Mouse (Mus musculus): ENCODE data around the gene Abhd14a. TPM values are rescaled to one million over a fixed set of nuclear protein-coding genes. Genes with fewer than 3 reads are reported as not detected.
A peak's percentile ranks its signal among the peaks of the same experiment; 100 is the strongest.

The Abhd14a gene
- polyA plus RNA-seq, 1 experiment from 2014 or later: 34.5 TPM

GRCm38 (mm10) chr9:106457163-106457559, 9.7 kb upstream of the Abhd14a start:
- H3K27ac ChIP-seq (ENCODE audit: low read depth, low read length): peak overlapping the region; percentile 97
- ATAC-seq (ENCODE audit: low FRiP score) (no peak), DNase-seq (ENCODE audit: low spot score, missing footprints) (peak; percentile 95)
- 40% methylated on average over 9 of the region's 9 CpGs for WGBS
- H3K27me3 ChIP-seq (ENCODE audit: control insufficient read depth, insufficient read depth, low read length): no peaks in the 10 kb centered on the region
- H3K9ac ChIP-seq (ENCODE audit: low read length): peak overlapping the region; percentile 97
- peaks cover 63% of the 10 kb centered on the region for H3K4me1 ChIP-seq (ENCODE audit: control insufficient read depth, insufficient read depth, low read length)
- H3K4me2 ChIP-seq: peak overlapping the region; percentile 78
- peaks cover 13% of the 10 kb centered on the region for H3K36me3 ChIP-seq (ENCODE audit: control insufficient read depth, insufficient read depth, low read length)
- H3K4me3 ChIP-seq (ENCODE audit: low read depth, low read length): peak overlapping the region; percentile 88
- H3K9me3 ChIP-seq (ENCODE audit: control insufficient read depth, low read length): no peaks in the 10 kb centered on the region

GRCm38 (mm10) chr9:106456325-106457162, 9.1 kb upstream of the Abhd14a start:
- Histone ChIP-seq H3K36me3 (ENCODE audit: control insufficient read depth, insufficient read depth, low read length) (peaks cover 8% of the 10 kb centered on the region), H3K4me2 (peak overlapping the region; percentile 78), H3K27me3 (ENCODE audit: control insufficient read depth, insufficient read depth, low read length) (no peaks in the 10 kb centered on the region), H3K9ac (ENCODE audit: low read length) (peak overlapping the region; percentile 97), H3K4me3 (ENCODE audit: low read depth, low read length) (peak overlapping the region; percentile 88), H3K4me1 (ENCODE audit: control insufficient read depth, insufficient read depth, low read length) (peaks cover 66% of the 10 kb centered on the region), H3K9me3 (ENCODE audit: control insufficient read depth, low read length) (no peaks in the 10 kb centered on the region), H3K27ac (ENCODE audit: low read depth, low read length) (peak overlapping the region; percentile 97)
- 25% methylated on average over 15 of the region's 15 CpGs for WGBS
- no peak for DNase-seq (ENCODE audit: low spot score, missing footprints)
- ATAC-seq (ENCODE audit: low FRiP score): peak; percentile 26

GRCm38 (mm10) chr9:106454888-106455681, 7.6 kb upstream of the Abhd14a start:
- H3K27me3 ChIP-seq (ENCODE audit: control insufficient read depth, insufficient read depth, low read length): no peaks in the 10 kb centered on the region

GRCm38 (mm10) chr9:106454071-106454761, 6.7 kb upstream of the Abhd14a start:
- H3K4me3 ChIP-seq (ENCODE audit: low read depth, low read length): peak overlapping the region; percentile 88
- H3K9me3 ChIP-seq (ENCODE audit: control insufficient read depth, low read length): no peaks in the 10 kb centered on the region
- ATAC-seq (ENCODE audit: low FRiP score) (no peak), DNase-seq (ENCODE audit: low spot score, missing footprints) (peak; percentile 95)
- peak overlapping the region; percentile 78 for H3K4me2 ChIP-seq
- H3K27me3 ChIP-seq (ENCODE audit: control insufficient read depth, insufficient read depth, low read length): no peaks in the 10 kb centered on the region
- under 1% methylated on average over 19 of the region's 20 CpGs for WGBS
- peak overlapping the region; percentile 97 for H3K27ac ChIP-seq (ENCODE audit: low read depth, low read length)
- H3K9ac ChIP-seq (ENCODE audit: low read length): peak overlapping the region; percentile 97
- H3K36me3 ChIP-seq (ENCODE audit: control insufficient read depth, insufficient read depth, low read length): no peaks in the 10 kb centered on the region; the same call in 1 of the 2 replicates
- peaks cover 65% of the 10 kb centered on the region for H3K4me1 ChIP-seq (ENCODE audit: control insufficient read depth, insufficient read depth, low read length)

More at GRCm38 (mm10) chr9:106454888-106455681, 7.6 kb upstream of the Abhd14a start:
- ATAC-seq (ENCODE audit: low FRiP score) (peak; percentile 22), DNase-seq (ENCODE audit: low spot score, missing footprints) (peak; percentile 97)
- Histone ChIP-seq H3K9me3 (ENCODE audit: control insufficient read depth, low read length) (no peaks in the 10 kb centered on the region), H3K9ac (ENCODE audit: low read length) (peak overlapping the region; percentile 97), H3K4me3 (ENCODE audit: low read depth, low read length) (peak overlapping the region; percentile 88), H3K4me2 (peak overlapping the region; percentile 78), H3K4me1 (ENCODE audit: control insufficient read depth, insufficient read depth, low read length) (peaks cover 71% of the 10 kb centered on the region), H3K27ac (ENCODE audit: low read depth, low read length) (peak overlapping the region; percentile 97), H3K36me3 (ENCODE audit: control insufficient read depth, insufficient read depth, low read length) (peaks cover 2% of the 10 kb centered on the region)
- under 1% methylated on average over 17 of the region's 17 CpGs for WGBS

GRCm38 (mm10) chr9:106453271-106454070, 6.0 kb upstream of the Abhd14a start, which contains the start of gene Pcbp4:
Gene Pcbp4 (plus strand): TSS chr9:106453291.
- peak; percentile 76 for ATAC-seq (ENCODE audit: low FRiP score)
- WGBS: under 1% methylated on average over 37 of the region's 74 CpGs
- H3K27ac ChIP-seq (ENCODE audit: low read depth, low read length): peak within 1 kb of the TSS; percentile 97
- H3K4me2 ChIP-seq: peak within 1 kb of the TSS; percentile 78
- no peaks in the 10 kb centered on the region for H3K9me3 ChIP-seq (ENCODE audit: control insufficient read depth, low read length)
- H3K4me3 ChIP-seq (ENCODE audit: low read depth, low read length): peak within 1 kb of the TSS; percentile 88
- H3K9ac ChIP-seq (ENCODE audit: low read length): peak within 1 kb of the TSS; percentile 97
- no peaks in the 10 kb centered on the region; the same call in 1 of the 2 replicates for H3K36me3 ChIP-seq (ENCODE audit: control insufficient read depth, insufficient read depth, low read length)
- peaks cover 64% of the 10 kb centered on the region for H3K4me1 ChIP-seq (ENCODE audit: control insufficient read depth, insufficient read depth, low read length)
- no peaks in the 10 kb centered on the region for H3K27me3 ChIP-seq (ENCODE audit: control insufficient read depth, insufficient read depth, low read length)
- DNase-seq (ENCODE audit: low spot score, missing footprints): peak; percentile 97

GRCm38 (mm10) chr9:106452821-106453220, 5.3 kb upstream of the Abhd14a start:
- H3K4me1 ChIP-seq (ENCODE audit: control insufficient read depth, insufficient read depth, low read length): peaks cover 64% of the 10 kb centered on the region
- 2% methylated on average over 7 of the region's 7 CpGs for WGBS
- peak; percentile 93 for DNase-seq (ENCODE audit: low spot score, missing footprints)
- H3K27ac ChIP-seq (ENCODE audit: low read depth, low read length): peak overlapping the region; percentile 97
- H3K36me3 ChIP-seq (ENCODE audit: control insufficient read depth, insufficient read depth, low read length): no peaks in the 10 kb centered on the region
- H3K27me3 ChIP-seq (ENCODE audit: control insufficient read depth, insufficient read depth, low read length): no peaks in the 10 kb centered on the region
- peak overlapping the region; percentile 88 for H3K4me3 ChIP-seq (ENCODE audit: low read depth, low read length)
- H3K4me2 ChIP-seq: peak overlapping the region; percentile 78
- H3K9ac ChIP-seq (ENCODE audit: low read length): peak overlapping the region; percentile 97
- peak; percentile 10 for ATAC-seq (ENCODE audit: low FRiP score)
- no peaks in the 10 kb centered on the region for H3K9me3 ChIP-seq (ENCODE audit: control insufficient read depth, low read length)

GRCm38 (mm10) chr9:106452351-106452750, 4.9 kb upstream of the Abhd14a start:
- peaks cover 62% of the 10 kb centered on the region for H3K4me1 ChIP-seq (ENCODE audit: control insufficient read depth, insufficient read depth, low read length)
- 14% methylated on average over 6 of the region's 6 CpGs for WGBS

GRCm38 (mm10) chr9:106451899-106452298, 4.4 kb upstream of the Abhd14a start:
- ATAC-seq (ENCODE audit: low FRiP score): no peak
- Histone ChIP-seq H3K27ac (ENCODE audit: low read depth, low read length) (no peak overlapping the region), H3K4me3 (ENCODE audit: low read depth, low read length) (0 out of 2 replicates have a peak overlapping the region, but pooled peaks have one; percentile 88), H3K4me1 (ENCODE audit: control insufficient read depth, insufficient read depth, low read length) (peaks cover 60% of the 10 kb centered on the region), H3K36me3 (ENCODE audit: control insufficient read depth, insufficient read depth, low read length) (no peaks in the 10 kb centered on the region), H3K27me3 (ENCODE audit: control insufficient read depth, insufficient read depth, low read length) (no peaks in the 10 kb centered on the region), H3K4me2 (peak overlapping the region; percentile 78; the same call in 1 of the 2 replicates), H3K9me3 (ENCODE audit: control insufficient read depth, low read length) (no peaks in the 10 kb centered on the region), H3K9ac (ENCODE audit: low read length) (no peak overlapping the region; the same call in 1 of the 2 replicates)
- DNase-seq (ENCODE audit: low spot score, missing footprints): no peak
- 47% methylated on average over 2 of the region's 2 CpGs for WGBS

More at GRCm38 (mm10) chr9:106452351-106452750, 4.9 kb upstream of the Abhd14a start:
- H3K4me2 ChIP-seq: peak overlapping the region; percentile 78
- no peaks in the 10 kb centered on the region for H3K36me3 ChIP-seq (ENCODE audit: control insufficient read depth, insufficient read depth, low read length)
- no peaks in the 10 kb centered on the region for H3K9me3 ChIP-seq (ENCODE audit: control insufficient read depth, low read length)
- H3K27ac ChIP-seq (ENCODE audit: low read depth, low read length): peak overlapping the region; percentile 97; the same call in 1 of the 2 replicates
- no peak for DNase-seq (ENCODE audit: low spot score, missing footprints)
- ATAC-seq (ENCODE audit: low FRiP score): no peak
- peak overlapping the region; percentile 88 for H3K4me3 ChIP-seq (ENCODE audit: low read depth, low read length)
- no peaks in the 10 kb centered on the region for H3K27me3 ChIP-seq (ENCODE audit: control insufficient read depth, insufficient read depth, low read length)
- peak overlapping the region; percentile 97; the same call in 1 of the 2 replicates for H3K9ac ChIP-seq (ENCODE audit: low read length)
